Mouse (Mus musculus): ENCODE measurements around the gene Nme7.

The Nme7 gene

DNA sequence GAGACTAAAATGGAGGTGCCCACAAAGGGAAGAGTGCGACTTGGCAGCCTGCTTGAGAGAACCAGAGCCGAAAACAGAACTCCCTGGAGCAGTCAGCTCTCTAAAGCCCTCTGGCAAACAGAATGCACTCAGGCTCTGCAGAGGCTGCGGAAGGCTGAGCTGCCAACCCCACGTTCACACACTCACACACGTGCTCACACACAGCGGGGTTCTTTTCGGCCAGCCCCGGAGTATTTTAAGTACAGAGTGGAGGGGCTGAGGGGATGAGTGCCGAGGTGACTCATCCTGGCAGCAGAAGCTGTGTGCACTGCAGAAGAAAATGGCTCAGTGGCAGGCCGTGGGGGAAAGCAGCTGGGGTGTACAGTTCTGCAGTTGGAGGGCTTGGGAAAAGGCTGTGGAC is 157.8 kb downstream of the Nme7 start:
- DNase-seq, result peak; percentile 81 to 82

DNA sequence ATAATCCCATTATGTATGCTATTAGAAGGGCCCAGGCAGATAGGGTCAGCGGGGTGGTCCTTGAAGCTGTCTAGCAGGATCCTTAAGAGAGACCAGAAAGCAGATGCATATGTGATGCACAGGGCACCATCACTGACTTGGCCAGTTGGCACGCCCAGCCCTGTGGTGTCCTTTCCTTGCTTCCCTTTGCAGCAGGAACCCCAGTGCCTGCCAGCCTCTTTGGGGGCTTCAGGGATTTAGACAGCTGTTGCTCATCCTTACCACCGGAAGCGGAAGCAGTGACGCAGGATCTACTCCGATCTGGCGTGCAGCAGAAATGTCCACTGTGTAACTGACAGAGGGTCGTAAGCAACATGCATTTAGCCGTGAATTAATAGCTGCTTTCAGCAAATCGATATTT is 163.5 kb downstream of the Nme7 start:
- no peak for DNase-seq

DNA sequence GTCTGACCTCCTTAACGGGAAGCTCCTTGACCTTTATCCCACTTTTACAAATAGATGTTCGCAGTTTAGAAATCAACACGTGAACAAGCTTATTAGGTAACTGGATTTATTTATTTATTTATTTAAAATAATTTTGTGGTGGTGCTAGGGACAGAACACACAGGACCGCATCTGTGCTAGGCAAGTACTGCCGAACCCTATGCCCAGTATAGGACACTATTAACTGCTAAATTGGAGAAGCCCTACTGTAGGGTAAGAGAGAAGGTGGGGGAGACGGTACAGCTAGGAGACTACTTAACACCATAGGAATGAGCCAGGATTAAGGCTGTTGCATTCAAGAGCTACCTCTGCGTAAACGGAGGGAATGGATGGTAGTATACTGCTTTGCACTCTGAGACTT is 164.4 kb downstream of the Nme7 start:
- DNase-seq, result no peak

DNA sequence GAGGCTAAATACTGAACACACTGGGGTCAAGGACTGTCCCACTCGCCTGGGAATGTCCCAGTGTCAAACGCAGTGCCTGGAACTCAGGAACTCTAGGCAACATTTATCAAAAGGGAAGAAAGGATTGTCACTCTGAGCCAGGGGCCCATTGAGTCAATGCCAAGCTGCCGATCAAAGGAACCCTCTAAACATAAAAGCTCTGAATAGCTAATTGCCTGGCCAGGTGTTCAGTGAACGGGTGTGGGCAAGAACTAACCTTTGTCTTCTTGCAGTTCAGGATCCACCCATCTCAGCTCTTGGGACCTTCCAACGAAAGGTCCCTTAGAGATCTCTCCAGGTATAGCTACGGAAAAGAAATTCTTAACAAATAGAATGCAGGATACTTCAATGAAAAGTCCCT is 167.1 kb downstream of the Nme7 start:
- DNase-seq, result no peak

DNA sequence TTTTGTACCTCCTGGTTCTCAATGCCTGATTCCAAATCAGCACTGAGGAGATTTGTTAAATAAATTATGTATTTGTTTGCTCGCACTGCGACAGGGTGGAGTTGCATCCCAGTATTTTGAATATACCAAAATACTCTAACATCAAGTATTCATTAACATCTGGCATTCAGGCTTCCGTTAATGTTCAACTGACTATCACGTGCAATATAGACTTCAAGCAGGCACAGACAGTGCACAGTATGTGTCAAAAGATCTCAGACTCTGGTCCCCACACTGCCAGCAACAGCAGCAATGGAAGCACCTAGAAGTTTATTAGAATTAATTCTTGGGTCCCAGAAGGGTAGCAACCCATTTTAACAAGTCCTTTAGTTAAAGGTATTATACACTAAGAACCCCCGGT is 167.7 kb downstream of the Nme7 start:
- no peak for DNase-seq

DNA sequence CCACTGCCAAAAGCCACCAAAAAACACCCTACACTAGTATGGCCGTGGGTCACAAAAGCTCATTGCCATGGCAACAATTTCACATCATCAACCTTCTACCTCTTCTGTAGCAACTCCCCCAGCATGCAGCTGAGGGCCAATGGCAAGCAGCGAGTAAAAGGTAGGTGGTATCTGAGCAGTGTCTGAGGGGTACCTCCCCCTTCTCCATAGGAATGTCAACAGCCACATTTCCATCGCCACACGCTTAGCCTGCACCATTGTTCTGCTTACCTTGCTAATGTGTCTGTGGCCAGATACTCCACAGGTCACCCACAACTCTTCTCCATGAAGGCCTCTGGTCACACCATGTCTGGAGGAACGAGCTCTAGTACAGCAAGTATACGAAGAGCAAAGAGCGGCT is 169.5 kb downstream of the Nme7 start:
- DNase-seq, result no peak

DNA sequence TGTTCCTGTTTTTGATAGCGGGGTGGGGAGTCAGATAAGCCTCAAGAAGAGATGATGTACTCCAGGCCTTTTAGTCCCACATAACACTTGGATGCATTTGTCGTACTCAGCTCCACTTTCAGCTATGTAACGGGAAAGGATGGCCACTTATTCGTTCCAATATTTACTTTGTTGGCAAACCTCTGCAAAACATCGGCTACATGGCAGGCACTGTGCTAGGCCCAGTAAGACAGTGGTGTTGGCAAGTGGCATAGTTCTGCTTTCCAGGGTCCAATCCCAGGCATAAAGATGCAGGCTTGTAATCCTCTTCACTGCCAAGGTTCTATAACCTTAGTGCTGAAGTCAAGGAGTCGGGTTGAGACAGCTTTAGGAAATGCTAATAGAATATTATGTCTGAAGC is 170.4 kb downstream of the Nme7 start:
- DNase-seq, result no peak

DNA sequence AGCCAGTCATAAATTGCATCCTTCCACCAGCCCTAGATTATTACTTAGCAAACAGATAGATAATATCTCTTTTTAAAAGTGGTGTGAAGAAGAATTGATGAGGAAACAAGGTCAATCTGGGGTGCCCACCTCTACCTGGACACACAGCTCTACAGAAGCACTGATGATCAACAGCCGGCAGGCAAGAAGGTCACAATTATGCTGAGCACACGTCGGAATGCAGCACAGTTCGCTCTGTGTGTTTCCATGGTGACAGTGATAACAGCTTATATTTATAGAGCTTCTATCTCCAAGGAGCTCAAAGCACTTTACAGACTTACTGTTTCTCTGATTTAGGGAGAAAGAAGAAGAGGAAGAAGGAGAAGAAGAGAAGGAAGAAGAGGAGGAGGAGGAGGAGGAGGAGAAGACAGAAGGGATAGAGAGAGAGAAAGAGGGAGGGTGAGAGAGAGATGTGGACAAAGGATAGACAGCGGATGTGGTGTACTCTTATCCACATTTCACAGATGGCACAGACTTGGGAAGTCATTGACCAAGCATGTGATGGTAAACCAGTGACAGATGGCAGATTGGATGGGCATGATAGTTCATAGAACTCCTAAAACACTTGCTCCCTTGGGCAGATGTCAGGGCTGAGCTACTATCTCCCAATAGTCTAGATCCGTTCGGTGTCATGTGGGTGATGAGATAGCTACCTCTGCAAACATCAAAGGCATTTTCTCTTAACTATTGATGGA is 171.0 kb downstream of the Nme7 start:
- DNase-seq, result no peak

DNA sequence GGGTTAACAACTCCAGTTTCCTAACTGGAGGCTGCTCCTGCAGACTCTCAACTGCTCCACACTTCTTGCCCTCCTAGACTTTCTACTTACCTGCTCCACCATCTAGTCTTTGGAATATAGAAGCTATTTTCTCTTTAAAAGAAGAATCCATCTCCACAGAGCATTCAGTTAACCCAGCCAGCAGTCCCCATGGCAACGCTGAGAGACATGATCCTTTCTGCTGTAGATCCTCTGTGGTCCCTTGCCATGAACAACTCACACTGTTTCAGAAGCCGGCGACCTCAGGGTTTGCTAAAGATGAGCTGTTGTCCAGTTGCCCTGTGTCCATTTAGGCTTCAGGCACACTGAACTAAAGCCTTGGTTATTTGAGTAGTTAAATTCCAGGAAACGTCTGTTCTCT is 172.0 kb downstream of the Nme7 start:
- DNase-seq, result no peak

DNA sequence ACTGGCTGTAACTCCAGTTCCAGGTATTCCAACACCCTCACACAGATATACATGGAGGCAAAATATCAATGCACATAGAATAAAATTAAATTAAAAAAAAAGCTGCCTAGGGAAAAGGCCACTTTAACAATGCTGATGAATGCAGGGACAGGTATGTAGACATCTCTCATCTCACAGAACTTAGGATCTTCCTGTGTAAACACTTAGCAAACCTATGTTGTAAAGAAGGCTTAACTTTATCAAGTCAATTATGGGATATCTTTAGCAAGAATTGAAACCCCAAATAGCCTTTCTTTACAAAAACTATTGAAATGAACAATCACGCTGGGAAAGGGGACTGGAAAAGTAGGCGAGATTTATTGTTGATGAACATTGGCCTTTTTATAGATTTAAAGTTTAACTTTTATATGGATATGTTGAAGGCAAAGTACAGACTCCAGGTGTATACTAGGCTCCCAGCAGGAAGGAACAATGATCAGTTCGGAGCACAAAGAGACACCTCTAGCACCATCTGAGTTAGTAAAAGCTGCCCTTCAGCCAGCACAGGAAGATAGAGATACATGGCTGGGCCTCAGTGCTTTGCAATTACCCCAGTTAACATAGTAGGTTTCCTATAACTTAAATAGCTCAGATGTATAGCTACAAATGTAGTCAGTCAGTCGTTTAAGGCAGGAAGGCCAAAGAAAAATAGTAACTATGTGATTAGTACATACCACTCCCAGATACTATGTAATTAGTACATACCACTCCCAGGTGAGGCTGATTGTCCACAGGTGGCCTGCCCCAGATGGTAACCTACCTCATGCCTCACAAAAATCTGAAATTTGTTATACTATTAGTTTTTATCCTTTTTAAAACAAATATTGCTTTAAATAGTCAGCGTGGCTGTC is 177.1 kb downstream of the Nme7 start:
- no peak for DNase-seq

DNA sequence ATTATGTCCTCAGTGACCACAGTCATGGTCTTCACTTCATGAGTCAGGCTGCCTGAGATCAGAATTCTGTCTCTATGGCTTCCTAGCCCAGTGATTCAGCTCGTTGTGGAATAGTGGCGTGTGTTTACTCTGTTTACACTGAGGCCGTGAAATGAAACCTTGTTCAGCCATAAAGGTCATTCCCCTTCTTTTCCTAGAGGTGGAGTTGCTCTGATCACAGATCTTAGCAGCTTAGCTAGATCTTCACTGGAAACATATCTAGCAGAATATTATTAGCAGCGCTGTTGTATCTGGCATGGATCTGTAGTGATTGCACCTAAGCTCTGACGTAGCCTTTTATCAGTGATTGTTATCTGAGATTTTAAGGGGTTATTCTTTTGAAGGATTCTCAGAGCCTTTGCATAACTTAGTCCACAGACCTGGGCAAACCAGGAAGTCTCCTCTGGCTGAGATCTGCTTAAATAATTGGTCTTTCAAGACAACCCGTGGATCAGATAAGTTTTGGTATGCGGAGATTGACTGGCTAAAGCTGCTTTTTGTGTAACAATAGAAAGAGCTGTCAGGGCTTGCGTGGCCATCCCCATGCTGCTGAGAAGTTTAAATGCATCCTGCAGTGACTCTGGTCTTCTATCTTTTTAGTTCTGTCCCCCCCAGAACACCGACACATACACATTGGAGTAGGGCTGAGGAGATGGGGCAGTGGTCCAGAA is 177.9 kb downstream of the Nme7 start:
- DNase-seq, result no peak

DNA sequence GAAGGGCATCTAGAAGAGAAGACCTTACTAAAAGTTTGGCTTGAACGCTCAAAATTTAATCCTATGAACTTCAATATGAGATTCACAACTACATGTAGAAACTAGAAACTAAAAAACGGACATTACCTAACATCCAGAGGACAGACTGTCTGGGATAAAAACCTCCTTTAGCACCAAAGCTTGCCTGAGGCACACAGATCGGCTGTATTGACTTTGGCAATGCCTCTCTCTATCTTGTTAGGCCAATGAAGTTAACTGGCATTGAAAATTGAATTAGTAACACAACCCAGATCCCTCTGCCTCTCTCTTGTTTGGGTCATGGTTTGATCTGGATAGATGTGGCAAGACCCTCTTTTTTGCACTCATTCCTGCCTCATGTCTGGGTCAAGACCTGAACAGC is 178.9 kb downstream of the Nme7 start:
- DNase-seq, result no peak

DNA sequence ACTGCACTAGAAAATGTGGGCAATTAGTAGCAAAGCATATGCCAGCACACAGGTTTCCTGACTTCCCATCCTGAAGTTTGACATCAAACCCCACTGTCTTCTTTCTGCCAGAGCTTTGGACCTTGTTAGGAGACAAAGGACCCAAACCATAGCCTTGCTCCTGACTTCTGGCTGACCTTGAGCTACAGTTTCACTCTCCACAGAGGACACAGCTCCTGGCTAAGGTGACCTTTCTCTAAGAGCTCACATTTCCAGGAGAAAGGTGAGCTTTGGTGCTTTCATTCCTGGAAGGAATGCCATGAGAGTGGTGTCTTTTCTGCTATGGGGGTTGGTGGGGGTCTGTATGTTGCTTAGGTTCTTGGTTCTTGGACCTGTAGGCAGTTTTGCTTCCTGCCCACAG is 179.8 kb downstream of the Nme7 start:
- no peak for DNase-seq
